Mouse (Mus musculus) T-helper 1 cell (primary cell): ENCODE measurements around the gene Mogat2.

Experiments
- in situ Hi-C: fragments of 300-600 bp; cut with MboI, MseI; formaldehyde crosslinking; loops from one replicate; pipeline ENCODE4 v1.15.1; 2025; ENCODE audit warnings: high pct_unique_total_duplicates

The Mogat2 gene

GRCm38 (mm10) chr7:99169717-99170403 is 68.6 kb downstream of the Mogat2 start:
- in situ Hi-C loops = no loop called here
